Mouse (Mus musculus) thymus, postnatal 0 days (tissue): ENCODE results near the gene Nrros. TPM values are rescaled to one million over a fixed set of nuclear protein-coding genes. Genes with fewer than 3 reads are reported as not detected.

Experiments used
- DNase-seq: peaks from one replicate; pipeline ENCODE4 v3.0.0-alpha.2; 2015; ENCODE audit warnings: low spot score
- polyA plus RNA-seq: library from polyadenylated mRNA; unstranded; fragments of >200 nt; fragmentation: Nextera tagmentation; extraction: Ambion mirVana; gene quantifications from 2 replicates; pipeline ENCODE4 v1.2.1, GENCODE M21; 2015

The Nrros gene
- 94.5 and 99.5 TPM in 2 replicates for polyA plus RNA-seq

DNA sequence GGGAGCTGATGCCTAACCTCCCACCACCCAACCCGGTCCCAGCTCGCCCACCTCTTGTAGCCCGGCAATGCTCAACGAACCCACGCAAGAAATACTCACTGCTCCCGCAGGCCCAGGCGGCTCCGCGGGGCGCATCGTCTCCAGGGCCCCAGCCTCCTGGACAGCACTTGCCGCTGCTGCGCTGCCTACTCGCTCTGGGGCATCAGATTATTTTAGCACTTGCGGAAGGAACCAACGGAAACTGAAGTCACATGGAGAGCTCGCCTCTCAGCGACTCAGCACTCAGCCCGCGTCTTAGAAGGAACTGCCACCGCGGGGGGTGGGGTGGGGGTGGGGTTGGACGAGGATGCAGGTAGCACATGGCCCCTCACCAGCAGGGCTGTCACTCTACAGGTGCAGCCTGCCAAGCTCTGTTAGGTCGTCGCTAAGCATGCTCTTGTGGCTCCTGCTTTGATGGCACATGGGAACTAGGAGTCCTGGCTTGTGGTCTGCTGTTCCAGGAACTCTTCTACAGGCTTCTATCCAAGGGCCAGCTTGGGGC is at the start of gene Nrros:
Gene Nrros (minus strand): TSS at position 314 of the 541 bp plus-strand sequence.
- DNase-seq = peak; percentile 94

DNA sequence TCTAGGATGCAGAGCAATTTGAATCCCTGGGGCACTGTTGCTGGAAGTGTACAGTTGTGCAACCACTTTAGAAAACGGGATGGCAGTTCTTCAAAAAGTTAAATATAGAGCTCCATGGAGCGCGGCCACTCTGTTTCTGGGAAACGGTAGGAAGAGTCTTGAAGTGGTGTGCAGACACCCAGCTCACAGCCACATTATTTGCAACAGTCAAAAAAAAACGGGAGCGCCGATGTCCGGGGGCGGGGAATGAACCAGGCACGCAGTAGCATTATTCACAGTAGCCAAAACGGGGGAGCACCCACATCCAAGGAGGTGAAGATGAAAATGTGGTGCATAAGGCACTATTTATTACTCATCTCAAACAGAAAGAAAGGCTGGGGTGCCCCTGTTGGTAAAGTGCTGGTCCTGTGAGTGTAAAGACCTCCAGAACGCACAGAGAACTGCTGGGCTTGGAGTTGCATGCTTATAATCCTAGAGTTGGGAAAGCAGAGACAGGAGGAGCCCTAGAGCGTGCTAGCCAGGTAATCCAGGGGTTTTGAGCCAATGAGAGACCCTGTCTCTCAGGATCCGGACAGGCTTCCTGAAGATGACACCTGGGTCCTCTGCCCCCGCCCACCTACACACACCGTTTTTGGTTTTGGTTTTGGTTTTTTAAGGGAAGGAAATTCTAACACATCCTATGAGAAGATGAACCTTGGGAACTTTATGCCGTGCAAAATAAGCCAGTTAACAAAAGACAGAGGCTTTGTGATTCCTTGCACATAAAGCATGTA is 49.6 kb upstream of the Nrros start:
- DNase-seq = no peak

DNA sequence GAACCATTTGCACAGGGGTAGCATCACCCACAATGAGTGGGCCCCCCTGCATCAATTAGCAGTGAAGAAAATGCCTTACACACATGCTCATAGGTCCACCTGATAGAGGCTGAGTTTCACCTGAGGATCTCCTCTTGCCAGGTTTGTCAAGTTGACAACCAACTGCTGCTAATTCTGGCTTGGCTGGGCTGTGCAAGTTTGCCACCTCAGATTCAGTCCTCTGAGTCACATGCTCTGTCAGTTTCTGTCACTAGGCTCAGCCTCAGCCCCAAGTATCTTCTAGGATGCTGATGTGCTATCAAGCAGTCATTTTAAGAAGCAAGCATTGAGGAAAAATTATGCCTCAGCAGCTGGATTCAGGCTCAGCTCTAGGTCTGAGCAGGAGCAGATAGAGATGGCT is 48.8 kb upstream of the Nrros start:
- DNase-seq = no peak

DNA sequence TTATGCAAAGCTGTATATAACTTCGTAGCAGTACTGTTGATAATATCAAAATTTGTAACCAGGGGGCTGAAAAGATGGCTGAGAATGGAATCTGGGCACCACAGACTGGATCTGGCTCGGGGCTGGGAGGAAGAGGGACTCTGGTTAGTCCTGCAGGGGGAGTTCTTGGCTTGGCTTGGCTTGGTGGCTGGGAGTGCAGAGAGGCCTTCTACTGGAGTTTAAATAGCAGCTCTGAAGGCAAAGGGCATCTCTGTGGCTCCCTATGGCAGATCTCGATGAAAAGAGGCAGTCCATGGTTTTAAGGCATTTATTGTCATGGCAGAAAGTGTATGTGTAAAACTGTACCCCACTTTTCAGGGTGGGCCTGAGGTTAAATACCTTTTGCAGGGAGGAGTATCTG is 39.5 kb upstream of the Nrros start:
- no peak for DNase-seq

DNA sequence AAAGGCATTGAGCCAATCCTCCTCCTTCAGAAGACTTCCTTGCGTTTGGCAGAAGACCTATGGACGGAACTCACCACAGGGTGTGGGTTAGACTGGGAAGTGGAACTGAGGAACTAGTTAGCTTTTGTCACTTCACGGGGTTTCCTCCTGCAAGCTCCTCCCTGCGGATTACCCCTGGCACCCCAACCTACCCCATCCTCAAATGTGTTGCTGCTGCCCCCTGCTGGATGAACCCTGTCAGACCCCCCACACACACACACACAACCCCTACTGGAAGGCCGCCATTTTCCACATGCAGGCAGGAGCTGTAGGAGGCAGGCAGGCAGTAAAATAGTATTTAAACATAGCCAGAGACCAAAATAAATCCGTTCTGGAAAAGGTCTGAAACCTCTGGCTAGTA is 37.3 kb upstream of the Nrros start:
- DNase-seq = peak; percentile 91

DNA sequence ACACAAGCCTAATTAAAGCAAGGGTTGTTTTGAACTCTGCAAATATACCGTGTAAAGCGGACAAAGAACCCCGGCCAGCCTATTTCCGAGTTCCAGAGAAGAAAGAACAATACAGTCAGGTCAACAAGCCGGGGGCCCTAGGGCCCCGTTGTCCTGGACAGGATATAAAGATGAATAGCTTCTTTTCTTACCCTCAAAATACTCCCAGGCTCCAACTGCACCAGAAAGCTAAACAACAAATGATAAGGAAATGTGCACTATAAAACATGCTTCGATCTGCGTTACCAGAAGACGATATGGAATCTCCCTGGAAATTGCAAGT is 35.6 kb upstream of the Nrros start:
- DNase-seq = no peak

DNA sequence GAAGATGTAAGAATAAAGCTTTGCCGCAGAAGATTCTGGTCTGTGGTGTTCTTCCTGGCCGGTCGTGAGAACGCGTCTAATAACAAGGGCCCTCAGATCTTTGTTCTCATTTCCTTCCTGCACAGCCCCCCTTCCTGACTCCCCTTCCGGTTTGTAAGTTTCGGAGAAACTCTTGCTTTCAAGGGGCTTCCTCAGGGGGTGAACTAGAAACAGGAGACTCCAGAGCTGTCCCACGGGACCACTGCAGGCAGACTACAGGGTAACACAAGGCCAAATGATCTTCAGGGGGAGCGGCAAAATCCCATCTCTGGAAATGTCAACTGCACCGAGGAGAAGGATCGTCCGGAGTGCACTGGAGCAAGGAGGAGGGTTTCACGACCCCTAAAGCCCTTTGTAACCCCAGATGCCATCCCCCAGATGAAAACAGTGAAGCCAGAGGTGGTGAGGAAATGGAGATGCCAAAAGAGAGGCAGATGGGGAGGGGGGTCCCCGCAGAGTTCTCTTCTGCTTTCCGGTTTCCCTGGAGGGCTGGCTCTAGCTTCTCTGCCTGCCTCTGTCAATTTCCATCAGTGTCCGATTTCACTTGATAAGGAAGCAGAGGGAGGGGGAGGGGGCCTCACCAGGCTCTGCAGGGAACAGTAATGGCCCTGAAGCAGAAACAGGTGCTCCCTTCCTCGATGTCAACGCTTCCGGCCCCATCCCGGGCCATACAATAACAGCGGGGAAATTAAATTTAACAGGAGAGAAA is 35.0 kb upstream of the Nrros start:
- no peak for DNase-seq

DNA sequence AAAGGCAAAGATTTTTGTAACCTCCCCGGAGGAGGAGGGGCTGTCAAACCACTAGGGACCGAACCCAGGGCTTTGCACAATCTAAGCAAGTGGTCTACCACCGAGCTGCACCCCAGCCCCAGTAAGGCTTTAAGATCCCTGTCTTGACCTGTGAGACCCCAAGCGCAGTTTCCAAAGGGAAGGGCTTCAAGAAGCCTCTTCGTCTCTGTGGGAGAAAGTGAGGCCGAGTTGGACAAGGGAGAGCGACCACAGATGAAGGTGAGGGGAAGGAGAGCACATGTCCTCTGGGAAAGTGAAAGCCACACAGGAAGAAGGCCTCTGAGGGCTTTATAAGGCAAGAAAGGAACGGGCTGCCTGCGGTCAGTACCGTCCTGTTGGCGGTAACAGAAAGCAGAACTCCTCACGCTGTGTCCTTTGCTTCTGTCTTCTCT is 24.6 kb upstream of the Nrros start:
- DNase-seq = peak; percentile 42

DNA sequence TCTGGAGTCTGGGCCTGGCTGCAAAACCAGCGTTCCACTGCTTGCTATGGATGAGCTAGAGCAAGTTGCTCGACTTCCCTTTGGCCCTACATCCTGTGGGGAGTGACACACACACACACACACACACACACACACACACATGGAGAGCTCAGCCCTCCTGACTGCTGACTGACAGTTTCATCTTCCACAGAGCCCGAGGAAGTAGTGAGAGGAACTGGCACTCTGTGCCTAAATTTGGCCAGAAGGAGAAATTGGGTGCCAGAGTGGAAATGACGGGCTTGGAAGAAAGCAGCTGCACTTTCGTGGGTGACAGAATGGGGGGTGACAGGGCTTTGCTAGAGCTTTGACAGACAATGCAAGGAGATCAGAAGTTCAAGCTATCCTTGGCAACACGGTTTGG is 23.7 kb upstream of the Nrros start:
- peak; percentile 55 for DNase-seq

DNA sequence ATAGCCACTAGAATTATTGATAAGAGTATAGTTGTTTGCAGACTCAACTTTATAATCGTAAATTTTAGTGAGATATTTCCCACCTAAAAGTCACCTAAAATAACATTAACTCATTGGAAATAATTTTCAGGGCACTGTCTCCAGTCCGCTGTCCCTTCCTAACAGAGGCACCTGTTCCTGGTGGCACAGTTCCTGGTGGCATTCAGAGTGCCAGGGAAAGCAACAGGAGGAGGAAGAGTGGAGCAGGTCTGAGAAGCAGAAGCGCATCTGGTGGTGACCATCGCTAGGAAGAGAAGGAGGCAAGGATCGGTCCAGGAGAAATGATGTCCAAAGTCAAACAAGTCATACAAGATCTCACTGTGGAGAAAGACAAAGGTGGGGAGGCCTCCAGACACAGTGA is 20.7 kb upstream of the Nrros start:
- DNase-seq = no peak

DNA sequence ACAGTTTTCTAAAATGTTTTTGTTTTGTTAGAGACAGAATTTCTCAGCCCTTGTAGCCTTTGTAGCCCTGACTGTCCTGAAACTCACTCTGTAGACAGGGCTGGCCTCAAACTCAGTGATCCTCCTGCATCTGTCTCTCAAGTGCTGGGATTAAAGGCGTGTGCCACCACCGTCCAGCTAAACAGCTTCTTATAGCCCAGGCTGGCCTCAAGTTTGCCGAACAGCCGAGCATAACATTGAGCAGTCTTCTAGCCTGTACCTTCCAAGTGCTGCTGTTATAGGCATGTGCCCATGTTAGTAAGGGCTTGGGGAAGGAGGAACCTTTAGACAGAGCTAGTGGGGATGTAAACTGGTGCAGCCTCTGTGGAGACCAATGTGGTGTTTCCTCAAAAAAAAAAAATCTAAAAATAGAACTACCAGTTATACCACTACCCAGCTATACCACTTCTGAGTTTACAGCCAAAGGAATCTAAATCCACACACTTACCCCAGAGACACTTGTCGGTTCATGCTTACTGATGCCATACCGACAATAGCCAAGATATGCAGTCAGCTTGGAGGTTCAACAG is 14.0 kb upstream of the Nrros start, which contains the start of gene Bex6:
Gene Bex6 (plus strand): TSS at position 491 of the 569 bp plus-strand sequence.
- no peak for DNase-seq

DNA sequence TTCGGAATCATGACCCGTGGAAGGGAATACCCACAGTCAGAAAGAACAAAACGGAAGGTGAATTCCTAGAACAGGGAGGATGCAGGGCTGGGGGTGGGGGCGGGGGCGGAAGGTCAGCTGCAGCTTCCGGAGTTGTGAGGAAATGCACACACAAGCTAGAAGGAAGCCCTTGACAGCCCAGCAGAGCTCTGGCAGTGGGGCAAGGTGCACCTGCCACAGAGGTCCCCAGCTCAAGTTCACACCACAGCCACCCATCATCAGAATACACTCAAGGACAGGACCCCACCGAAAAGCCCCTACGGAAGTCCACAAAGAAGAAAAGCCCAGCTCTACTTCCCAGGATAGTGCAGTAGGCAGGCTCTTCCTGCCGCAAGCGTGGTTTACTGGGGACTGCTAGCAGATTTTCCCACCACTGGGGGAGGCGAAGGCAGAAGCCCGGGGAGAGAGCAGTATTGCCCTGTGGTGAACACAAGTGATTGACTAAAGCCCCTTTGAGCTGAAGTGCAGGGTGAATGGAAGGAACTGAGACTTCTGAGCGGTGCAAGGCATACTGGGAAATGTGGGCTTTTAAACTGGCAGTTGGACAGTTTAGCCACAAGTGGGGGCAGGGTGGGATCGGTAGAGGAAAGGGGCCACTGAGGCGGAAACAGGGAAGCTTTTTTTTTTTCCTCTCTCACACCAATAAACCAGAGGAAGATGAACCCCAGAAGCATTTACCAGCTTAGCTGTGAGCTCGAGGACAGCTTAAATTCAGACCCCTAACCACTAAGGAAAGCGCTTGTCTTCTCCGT is 11.7 kb upstream of the Nrros start:
- DNase-seq = peak; percentile 80

DNA sequence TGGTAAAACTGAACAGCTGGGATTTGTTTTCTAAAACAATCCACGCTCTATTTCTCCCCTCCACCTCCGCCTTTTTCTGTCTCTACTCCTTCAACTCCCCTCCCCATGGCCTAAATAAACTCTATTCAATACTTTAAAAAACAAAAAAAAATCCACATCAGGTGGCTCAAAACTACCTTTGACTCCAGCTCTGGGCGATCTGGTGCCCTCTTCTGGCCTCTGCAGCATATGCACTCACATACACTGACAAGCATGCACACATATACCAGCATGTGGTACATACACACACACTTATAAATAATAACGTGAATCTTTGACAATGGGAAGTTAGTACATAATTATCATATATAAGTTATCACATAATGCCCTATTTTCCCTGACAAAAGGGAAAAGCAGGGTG is 9.6 kb upstream of the Nrros start:
- DNase-seq = peak; percentile 54

DNA sequence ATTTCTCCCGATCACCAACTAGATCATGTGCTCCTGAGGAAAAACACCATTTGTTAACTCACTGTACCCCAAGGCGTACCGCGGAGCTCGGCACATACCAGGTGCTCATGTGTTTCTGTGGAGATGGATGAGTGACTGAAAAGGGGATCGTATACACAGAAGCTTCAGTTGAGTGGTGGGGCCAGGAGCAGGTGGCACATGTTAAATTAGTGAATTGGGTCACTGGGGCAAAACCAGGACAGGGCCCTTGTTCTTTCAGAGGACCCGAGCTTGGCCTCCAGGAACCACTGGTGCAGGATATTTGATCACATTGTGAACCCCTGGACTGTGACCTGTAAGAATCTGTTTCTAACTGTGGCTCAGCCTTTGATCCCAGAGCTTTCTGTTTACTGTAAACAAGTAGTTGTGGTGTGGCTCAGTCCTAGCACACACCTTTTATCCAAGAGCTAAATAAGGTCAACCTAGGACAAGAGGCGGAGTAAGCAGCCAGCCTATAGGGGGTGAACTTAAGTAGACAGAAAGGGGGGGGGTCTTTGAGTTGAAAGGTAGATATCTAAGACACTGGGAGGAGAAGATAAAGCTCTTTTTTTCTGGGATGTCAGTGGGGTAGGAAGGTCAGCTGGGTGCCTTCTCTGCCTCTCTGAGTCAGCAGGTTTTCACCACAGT is 9.1 kb upstream of the Nrros start:
- DNase-seq = peak; percentile 72

DNA sequence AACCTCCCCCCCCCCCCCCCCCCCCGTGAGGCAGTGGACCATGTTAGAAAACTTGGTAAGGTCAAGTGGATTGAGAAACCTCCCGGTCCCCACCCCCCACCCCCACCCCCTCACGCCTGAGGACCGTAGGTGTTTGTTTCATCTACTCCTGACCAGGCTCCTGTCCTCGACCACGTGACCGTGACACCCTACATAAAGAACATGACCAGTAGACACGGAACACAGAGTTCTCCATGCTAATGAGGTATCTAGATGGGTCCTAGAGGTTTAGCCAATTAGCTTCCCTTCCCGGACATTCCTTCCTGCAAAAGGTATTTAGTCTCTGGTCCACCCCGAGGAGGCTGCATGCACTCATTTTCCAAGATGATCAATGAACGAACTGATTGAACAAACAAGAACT is 8.0 kb upstream of the Nrros start:
- DNase-seq = no peak

DNA sequence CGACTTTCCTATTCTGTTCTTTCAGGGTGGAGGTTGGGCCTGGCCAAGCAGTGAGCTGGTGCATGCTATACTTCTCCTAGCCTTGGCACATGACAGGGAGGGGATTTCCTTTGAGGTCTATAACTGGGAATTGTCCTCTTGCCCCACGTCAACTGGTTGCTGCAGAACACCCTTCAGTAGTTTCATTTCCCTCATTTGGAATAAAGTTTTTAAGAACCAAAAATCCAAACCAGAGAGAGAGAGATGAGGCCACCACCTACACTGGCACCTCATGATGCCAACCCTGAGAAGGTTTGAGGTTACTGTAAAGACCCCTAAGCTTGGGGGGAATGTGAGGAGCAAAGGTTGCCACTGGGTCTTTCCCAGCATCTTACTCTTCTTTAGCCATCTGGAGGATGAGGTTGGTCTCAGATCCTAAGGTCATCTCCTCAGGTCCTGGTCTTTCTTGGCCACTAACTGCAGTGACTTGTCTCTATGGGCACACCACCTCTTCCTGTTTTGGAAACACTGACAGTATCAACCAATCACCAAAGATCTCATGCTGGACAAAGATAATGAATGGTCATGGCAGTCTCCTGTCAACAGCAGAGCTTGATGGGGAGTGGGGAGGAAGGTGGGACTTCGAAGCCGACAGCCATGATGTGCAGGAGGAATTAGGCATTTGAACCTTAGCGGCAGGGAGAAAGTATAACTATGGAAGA is 5.8 kb upstream of the Nrros start:
- DNase-seq = no peak

DNA sequence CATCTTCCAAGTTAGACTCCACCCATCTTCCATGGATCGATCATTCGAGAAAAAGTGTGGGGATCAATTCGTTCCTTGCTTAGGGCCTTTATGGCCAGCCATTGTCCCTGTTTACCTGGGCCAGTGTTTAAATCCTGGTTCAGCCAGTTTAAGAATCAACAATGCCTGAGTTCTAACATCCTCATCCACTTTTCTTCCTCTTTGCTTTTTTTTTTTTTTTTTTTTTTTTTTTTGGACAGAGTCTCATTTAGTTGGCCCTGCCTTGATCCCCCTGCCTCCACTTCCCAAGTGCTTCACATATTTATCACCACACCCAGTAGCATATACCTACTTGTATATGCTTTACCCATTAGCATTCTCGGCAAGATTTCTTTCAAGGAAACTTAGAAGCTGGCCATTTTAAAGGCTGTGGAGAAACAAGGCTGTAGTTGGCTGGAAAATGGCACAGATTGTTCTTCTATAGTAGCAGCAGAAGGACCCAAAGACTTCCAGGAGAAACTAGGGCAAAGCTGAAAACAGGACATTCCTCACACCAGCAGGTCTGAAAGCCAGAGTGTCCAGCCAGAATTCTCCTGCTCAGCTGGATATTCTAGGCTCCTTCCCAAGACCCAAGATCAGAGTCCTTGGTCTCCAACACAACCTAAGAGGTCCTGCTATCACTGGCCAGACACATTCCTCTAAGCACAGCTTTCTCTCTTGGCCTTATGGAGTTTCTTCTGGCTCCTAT is 2.6 kb upstream of the Nrros start:
- DNase-seq = no peak

DNA sequence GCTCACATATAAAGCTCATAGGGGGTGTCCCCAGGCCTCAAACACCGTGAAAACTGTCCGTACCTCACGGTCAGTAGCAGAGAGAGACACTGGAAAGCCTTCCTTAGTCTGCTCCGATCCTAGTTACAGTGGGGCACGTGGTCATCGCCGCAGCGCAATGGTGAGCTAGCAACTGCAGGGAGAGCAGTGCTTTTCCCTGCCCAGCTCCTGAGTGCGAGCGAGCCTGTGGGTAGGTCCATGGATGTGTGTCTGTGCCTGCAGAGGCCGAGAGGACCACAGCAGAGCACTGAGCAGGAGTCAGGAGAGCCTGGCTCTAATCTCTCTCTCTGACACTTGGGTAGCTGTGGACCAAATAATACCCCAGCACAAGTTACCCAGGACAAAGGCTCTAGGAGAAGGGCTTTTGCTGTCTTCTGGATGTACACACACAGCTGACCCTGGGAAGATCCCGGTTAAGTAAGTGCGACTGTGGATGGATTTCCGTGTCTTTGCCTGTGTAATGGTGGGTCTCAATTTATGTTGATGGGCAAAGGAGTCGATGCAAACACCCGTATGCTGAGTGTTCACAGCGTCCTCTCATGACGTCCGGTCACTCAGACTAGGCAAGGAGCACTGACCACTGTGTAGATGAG is 882 bp downstream of the Nrros start:
- peak; percentile 14 for DNase-seq

DNA sequence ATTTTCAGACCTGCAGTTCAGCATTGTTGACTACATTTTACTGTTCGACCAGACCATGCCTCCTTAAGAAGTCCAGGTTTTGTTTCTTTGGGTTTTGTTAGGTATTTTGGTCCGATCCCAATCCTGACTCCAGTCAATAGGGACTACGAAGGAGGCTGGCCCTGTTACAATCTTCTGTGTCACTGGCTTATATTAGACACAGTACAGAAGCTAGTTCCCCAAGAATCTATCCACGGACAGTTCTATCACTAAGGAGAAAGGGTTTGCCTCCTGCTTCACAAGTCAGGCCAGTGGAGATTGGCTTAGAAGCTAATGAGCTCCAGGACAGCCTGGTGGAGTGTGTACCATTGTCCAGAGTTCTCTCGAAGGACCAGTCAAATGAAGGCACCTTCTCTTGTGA is 1.5 kb downstream of the Nrros start:
- DNase-seq = no peak
